Mouse (Mus musculus): ENCODE measurements around the gene Gm9048.
"Not testable (repeated sequence)": the region's sequence is repeated elsewhere in the genome, so short reads cannot be mapped to it uniquely, and the experiment has no call there.

Gene Gm9048

DNA sequence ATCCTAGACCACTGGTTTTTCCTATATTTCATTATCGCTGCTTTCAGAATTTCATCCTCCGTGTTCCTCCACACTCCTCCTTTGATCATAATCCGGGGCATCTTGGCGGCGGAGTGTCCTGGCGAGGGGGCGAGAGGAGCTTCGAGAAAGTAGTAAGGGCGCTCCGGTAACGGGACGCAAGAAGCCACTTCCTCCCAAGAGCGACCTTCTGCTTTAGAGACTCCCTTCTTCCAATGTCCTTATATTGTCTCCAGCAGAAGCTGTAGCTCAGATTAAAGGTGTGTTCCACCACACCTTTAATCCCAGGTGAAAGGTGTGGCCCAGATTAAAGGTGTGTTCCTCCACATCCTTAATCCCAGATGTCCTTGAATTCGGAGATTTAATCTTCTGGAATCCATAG is at the start of gene Gm9048:
Gm9048 (minus strand) TSS at position 101 of the 400 bp plus-strand sequence.
- DNase-seq (ENCODE audit: low spot score) = not testable (repeated sequence)

DNA sequence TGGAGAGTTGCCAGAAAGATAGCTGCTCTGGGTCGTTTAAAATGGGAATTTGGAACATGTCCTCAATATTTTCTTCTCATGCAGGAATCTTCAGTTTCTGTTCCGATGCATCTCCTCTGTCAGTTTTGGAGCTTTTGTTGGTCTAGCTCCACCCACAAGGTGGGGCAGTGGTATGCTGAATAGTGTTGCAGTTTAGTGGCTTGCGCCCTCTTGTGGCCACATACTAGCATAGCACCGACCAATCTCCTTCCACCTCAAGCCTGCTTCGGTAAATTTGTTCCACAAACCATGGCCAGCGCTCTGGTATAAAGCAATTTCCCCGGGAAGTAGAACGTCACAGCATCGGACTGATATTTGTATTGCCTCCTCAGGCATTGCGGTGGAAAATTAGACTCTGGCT is 22.0 kb upstream of the Gm9048 start:
- DNase-seq (ENCODE audit: low spot score) = peak; percentile 95

DNA sequence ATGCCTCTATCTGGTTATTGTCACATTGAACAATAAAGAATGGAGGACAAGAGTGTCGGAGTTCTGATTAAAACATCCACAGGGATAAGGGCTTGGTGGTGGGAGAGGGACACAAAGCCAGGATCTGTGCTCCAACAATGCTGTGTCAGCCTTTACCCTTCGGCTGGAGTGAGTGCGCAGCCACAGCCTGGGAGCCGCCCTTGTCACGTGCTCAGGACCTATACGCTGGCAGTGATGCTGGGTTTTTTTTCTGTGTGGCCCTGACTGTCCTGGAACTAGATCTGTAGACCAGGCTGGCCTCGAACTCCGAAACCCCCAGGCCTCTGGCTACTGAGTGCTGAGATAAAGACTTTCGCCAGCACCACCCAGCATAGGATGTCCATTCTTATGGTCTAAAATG is 21.0 kb upstream of the Gm9048 start:
- no peak for DNase-seq (ENCODE audit: low spot score)

DNA sequence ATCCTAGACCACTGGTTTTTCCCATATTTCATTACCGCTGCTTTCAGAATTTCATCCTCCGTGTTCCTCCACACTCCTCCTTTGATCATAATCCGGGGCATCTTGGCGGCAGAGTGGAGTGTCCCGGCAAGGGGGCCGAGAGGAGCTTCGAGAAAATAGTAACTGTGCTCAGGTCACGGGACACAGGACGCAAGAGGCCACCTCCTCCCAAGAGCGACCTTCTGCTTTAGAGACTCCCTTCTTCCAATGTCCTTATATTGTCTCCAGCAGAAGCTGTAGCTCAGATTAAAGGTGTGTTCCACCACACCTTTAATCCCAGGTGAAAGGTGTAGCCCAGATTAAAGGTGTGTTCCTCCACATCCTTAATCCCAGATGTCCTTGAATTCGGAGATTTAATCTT is 5.5 kb upstream of the Gm9048 start, which contains the start of gene Gm9049:
Gm9049 (minus strand) TSS at position 101 of the 400 bp plus-strand sequence.
- not testable (repeated sequence) for DNase-seq (ENCODE audit: low spot score)

DNA sequence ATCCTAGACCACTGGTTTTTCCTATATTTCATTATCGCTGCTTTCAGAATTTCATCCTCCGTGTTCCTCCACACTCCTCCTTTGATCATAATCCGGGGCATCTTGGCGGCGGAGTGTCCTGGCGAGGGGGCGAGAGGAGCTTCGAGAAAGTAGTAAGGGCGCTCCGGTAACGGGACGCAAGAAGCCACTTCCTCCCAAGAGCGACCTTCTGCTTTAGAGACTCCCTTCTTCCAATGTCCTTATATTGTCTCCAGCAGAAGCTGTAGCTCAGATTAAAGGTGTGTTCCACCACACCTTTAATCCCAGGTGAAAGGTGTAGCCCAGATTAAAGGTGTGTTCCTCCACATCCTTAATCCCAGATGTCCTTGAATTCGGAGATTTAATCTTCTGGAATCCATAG is 5.3 kb downstream of the Gm9048 start, which contains the start of gene Gm9046:
Gm9046 (minus strand) TSS at position 101 of the 400 bp plus-strand sequence.
- not testable (repeated sequence) for DNase-seq (ENCODE audit: low spot score)

DNA sequence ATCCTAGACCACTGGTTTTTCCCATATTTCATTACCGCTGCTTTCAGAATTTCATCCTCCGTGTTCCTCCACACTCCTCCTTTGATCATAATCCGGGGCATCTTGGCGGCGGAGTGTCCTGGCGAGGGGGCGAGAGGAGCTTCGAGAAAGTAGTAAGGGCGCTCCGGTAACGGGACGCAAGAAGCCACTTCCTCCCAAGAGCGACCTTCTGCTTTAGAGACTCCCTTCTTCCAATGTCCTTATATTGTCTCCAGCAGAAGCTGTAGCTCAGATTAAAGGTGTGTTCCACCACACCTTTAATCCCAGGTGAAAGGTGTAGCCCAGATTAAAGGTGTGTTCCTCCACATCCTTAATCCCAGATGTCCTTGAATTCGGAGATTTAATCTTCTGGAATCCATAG is 10.7 kb downstream of the Gm9048 start, which contains the start of gene Gm9045:
Gm9045 (minus strand) TSS at position 101 of the 400 bp plus-strand sequence.
- not testable (repeated sequence) for DNase-seq (ENCODE audit: low spot score)

DNA sequence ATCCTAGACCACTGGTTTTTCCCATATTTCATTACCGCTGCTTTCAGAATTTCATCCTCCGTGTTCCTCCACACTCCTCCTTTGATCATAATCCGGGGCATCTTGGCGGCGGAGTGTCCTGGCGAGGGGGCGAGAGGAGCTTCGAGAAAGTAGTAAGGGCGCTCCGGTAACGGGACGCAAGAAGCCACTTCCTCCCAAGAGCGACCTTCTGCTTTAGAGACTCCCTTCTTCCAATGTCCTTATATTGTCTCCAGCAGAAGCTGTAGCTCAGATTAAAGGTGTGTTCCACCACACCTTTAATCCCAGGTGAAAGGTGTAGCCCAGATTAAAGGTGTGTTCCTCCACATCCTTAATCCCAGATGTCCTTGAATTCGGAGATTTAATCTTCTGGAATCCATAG is 16.2 kb downstream of the Gm9048 start, which contains the start of gene Gm9044:
Gm9044 (minus strand) TSS at position 101 of the 400 bp plus-strand sequence.
- not testable (repeated sequence) for DNase-seq (ENCODE audit: low spot score)

DNA sequence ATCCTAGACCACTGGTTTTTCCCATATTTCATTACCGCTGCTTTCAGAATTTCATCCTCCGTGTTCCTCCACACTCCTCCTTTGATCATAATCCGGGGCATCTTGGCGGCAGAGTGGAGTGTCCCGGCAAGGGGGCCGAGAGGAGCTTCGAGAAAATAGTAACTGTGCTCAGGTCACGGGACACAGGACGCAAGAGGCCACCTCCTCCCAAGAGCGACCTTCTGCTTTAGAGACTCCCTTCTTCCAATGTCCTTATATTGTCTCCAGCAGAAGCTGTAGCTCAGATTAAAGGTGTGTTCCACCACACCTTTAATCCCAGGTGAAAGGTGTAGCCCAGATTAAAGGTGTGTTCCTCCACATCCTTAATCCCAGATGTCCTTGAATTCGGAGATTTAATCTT is 21.6 kb downstream of the Gm9048 start, which contains the start of gene Gm9040:
Gm9040 (minus strand) TSS at position 101 of the 400 bp plus-strand sequence.
- DNase-seq (ENCODE audit: low spot score) = not testable (repeated sequence)

DNA sequence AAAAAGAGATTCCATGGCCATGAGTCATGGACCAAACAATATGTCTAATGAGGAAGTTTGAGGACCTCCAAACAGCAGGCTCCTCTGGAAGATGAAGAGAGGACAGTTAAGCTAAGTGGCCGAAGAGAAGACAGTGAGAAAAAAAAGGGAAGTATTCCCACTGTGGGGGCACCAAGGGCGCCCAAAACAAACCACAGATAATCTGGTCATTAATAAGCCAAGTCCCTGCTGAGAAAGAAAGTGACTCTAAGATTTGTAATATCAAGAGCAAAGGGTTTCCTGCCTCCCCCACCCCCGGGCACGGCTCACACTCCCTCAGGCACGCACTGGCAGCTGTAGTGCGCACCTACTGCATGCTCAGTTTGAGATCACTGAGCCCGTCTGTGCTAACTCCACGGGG is 29.5 kb downstream of the Gm9048 start:
- DNase-seq (ENCODE audit: low spot score) = no peak

DNA sequence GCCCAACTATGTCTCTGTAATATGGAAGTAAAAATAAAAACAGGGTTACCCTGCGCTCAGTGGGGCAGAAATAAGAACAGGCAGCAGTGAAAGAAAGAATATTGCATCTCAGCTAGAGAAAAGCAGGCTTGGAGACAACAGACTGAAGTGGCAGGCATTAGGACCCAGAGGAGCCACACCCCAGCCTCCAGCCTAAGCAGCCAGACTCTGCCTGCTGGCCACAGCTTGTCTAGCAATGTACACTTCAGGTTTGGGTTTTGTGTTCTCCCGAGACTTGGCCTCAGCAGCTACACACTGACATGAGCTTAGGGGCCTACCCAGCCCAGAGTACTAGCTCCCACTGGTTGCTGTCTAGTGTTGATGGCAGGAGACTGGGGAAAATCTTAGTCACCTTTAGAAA is 46.3 kb downstream of the Gm9048 start:
- DNase-seq (ENCODE audit: low spot score) = not testable (repeated sequence)

Measured in embryo, embryonic 10.5 days (tissue).